Mouse (Mus musculus) cortical plate, adult 2 months (tissue): ENCODE results near the gene Map3k1. TPM values are rescaled to one million over a fixed set of nuclear protein-coding genes. Genes with fewer than 3 reads are reported as not detected.
A peak's percentile ranks its signal among the peaks of the same experiment; 100 is the strongest.

Experiments used
- H3K27ac ChIP-seq: fragments of 200-500 bp; 2 replicates; pipeline ENCODE4 v1.5.1; 2012; ENCODE audit warnings: low read length, control low read depth, inconsistent platforms; ENCODE audit not compliant: insufficient read depth
- H3K4me1 ChIP-seq: fragments of 200-500 bp; 2 replicates; pipeline ENCODE4 v1.6.1; 2011; ENCODE audit warnings: low read length; ENCODE audit not compliant: control insufficient read depth, insufficient read depth
- H3K4me3 ChIP-seq: fragments of 200-500 bp; 2 replicates; pipeline ENCODE4 v1.5.1; 2011; ENCODE audit warnings: mild to moderate bottlenecking, low read length, control low read depth; ENCODE audit not compliant: insufficient read depth
- CTCF ChIP-seq: fragments of 200-500 bp; IDR thresholded peaks from 2 replicates; pipeline ENCODE4 v1.5.1; 2011; ENCODE audit warnings: mild to moderate bottlenecking, control low read depth, low read length; ENCODE audit not compliant: insufficient read depth; ENCODE audit errors: extremely low read depth
- POLR2A ChIP-seq: fragments of 200-500 bp; IDR thresholded peaks from 2 replicates; pipeline ENCODE4 v1.6.1; 2011; ENCODE audit warnings: mild to moderate bottlenecking, low read length, control low read depth; ENCODE audit not compliant: insufficient read depth; ENCODE audit errors: extremely low read depth
- polyA plus RNA-seq: library from polyadenylated mRNA; depleted of rRNA; stranded (reverse); fragments of >200 nt; gene quantifications from 2 replicates; pipeline ENCODE4 v1.2.3, GENCODE M21; 2012

Gene Map3k1
- polyA plus RNA-seq, 1 experiment: 5.4 TPM

DNA sequence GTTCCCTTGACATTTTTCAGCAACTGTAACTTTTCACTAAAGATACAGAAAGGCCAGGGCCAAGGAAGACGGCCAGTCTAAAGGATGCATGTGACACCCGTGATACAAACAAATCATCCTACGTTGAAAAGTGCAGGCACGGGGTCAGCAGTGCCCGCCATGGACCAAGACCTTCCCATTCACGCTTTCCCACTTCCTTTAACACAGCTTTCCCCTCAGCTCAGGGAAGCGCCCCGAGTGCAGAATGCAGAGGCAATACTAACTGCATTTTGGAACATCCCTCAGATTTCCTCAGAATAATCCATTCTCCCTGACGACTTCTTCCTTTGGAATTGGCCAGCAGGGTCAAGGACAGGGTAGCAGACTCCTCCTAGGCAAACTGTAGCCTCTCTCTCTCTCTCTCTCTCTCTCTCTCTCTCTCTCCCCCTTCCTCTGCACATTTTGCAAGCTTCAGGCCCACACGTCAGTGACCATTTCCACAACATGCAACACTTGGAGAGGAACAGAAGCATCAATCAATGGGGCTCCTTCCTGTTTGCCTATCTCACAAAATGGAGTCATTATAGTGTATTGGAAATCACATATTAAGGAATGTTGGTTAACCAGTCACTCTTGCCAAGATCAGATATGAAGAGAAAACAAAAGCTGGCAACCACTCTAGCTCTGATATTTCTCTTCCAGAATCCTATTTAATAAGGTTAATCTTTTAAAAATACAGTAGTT is 3.7 kb downstream of the Map3k1 start:
- H3K4me1 ChIP-seq: peaks cover 2% of the 10 kb centered on the region; the same call in 1 of the 2 replicates
- no peak overlapping the region for H3K27ac ChIP-seq
- no peak for TF ChIP-seq CTCF
- TF ChIP-seq POLR2A: no peak
- H3K4me3 ChIP-seq: no peak overlapping the region

DNA sequence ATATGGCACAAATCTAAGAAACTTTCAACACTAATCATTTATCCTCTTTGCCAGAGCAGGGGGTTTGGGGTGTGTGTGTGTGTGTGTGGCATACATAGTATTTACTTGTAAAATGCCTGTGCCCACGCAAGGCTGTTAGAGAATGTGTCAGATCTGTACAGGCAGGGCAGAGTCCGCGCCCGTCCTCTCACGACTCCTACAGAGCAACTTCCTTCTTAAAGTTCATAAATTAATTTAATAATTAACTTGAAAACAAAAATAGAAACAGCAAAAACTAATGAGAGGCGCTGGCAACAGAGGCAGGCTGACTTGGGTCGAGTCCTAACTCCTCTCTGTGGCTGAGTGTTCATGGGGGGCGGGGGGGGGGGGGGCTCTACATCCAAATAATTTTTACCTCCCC is 4.6 kb downstream of the Map3k1 start:
- H3K4me3 ChIP-seq: no peak overlapping the region
- no peak overlapping the region for H3K27ac ChIP-seq
- TF ChIP-seq POLR2A (no peak), CTCF (no peak)
- H3K4me1 ChIP-seq: peaks cover 2% of the 10 kb centered on the region; the same call in 1 of the 2 replicates

DNA sequence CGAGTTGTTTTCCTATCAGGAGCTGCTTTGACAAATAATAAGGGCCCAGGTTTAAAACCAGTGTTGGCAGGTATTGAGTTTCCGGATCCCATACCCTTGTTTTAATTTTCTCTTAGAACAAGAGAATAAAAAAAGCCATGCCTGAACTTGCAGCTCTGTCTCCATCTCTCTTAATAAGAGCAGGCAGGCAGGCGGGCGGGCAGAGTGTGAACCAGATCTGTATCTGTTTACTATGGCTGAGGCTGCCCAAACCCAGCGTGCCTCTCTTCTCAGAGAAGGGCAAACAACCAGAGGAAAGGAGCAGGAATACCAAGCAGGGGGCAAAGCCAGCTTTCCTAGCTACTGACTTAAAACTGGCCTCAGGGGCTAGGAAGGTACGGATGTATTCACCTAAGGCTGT is 5.3 kb downstream of the Map3k1 start:
- no peak for TF ChIP-seq POLR2A
- no peak overlapping the region for H3K4me3 ChIP-seq

DNA sequence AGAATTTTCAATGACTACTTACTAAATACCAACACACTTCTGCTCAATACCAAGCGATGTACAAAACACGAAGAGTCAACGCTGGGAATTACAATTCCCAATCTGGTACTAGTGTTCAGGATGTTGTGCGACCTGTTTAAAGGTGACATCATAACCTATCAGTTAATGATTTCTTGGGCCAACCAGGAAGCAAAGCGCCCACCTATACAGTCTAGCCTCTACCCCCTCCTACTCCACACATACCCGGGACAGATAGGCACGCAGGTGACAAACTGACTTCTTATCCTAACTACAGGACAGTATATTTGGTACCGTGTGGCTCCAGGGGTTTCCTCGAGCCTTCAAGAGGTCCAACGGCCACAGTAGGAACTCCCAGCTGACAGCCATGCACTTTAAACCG is 5.9 kb downstream of the Map3k1 start:
- TF ChIP-seq POLR2A (no peak), CTCF (no peak)
- peaks cover 2% of the 10 kb centered on the region; the same call in 1 of the 2 replicates for H3K4me1 ChIP-seq
- H3K27ac ChIP-seq: no peak overlapping the region
- no peak overlapping the region for H3K4me3 ChIP-seq

More for the DNA sequence above, 5.3 kb downstream of the Map3k1 start:
- Histone ChIP-seq H3K27ac (no peak overlapping the region), H3K4me1 (peaks cover 2% of the 10 kb centered on the region; the same call in 1 of the 2 replicates)

DNA sequence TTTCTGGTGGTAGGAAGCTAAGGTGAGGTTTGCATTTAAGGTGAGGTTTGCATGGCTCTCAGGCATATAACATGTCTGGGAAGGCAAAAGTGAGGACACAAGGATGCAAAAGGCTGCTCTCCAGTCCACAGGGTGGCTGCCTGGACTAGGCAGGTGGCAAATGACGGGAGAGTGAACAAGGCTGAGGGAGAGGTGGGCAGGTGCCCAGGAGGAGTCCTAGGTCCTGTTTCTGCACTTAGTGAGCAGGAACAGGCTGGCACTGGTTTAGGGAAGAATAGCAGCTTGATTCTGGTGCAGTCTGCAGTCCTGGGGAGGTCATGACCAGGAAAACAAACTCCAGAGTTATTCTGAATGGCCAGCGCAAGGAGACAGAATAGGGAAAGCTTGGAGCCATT is 6.5 kb downstream of the Map3k1 start:
- H3K4me3 ChIP-seq: no peak overlapping the region
- no peak for TF ChIP-seq CTCF
- TF ChIP-seq POLR2A: no peak
- peaks cover 2% of the 10 kb centered on the region; the same call in 1 of the 2 replicates for H3K4me1 ChIP-seq
- no peak overlapping the region for H3K27ac ChIP-seq

DNA sequence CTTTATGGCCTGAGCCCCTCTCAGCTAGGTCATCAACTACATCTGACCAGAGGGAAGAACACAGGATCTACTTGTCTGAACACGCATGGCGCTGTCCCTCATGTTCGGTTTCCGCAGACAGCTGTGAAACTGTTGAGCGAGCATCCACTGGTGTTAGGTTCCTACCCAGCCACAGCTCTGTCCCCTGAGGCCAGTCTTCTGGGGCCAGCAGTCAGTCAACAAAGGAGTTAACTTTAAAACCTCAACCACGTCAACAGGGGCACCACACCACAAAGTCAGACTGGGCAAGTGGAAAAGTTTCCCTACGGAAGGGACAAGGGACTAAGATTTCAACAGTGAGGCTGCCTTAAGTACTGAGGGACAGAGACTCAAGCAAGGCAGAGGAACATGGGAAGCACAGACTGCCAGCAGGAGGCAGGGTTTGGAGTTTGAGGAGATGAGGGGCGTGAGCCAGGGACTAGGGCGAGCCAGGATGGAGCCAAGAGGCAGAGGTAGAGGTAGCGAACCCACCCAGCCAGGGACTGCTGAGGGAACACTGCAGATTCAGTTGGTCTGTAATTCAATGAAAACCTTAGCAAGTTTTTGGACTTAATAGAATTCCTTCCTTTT is 7.0 kb downstream of the Map3k1 start:
- no peak overlapping the region for H3K4me3 ChIP-seq
- no peak overlapping the region for H3K27ac ChIP-seq
- TF ChIP-seq CTCF (peak; percentile 16; the same call in 1 of the 2 replicates), POLR2A (no peak)
- H3K4me1 ChIP-seq: peaks cover 2% of the 10 kb centered on the region; the same call in 1 of the 2 replicates

DNA sequence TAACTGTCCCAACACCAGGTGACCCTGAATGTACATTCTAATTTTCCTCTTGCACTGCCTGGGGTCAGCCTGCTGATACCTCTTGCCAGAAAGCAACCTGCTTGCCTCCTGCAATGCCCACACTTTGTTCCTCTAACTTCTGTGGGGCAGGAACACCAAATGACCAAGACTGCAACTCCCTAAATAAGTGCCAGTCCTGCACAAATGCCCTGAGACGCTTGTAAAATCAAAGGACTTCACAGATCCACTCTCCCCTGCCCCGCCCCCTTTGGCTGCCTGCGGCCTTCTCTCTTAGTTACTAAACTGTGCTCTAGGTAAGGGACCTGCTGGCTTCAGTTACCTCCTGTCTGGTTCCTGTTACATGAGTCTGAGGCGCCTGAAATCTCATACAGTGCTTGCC is 7.9 kb downstream of the Map3k1 start:
- Histone ChIP-seq H3K4me3 (no peak overlapping the region), H3K27ac (no peak overlapping the region), H3K4me1 (peaks cover 4% of the 10 kb centered on the region; the same call in 1 of the 2 replicates)
- TF ChIP-seq POLR2A (no peak), CTCF (no peak)

DNA sequence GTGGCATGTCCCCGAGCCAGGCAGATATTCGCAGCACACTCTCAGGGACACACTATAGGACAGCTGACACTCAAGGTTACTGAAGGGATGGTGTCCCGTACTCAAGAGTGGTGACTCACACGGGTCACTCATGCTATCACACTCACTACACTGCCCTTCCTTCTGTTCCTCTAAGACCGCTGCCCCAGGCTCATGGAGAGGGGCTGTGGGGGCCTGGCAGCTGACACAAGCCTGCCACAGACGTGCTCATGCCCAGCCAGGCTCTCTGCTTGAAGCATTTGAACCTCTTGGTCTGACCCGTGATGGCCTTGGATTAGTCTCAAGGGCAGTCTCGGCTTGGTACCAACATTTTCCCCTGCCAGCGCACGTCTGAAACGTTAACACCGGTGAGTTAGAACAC is 10.7 kb downstream of the Map3k1 start:
- H3K4me3 ChIP-seq: no peak overlapping the region
- TF ChIP-seq CTCF (no peak), POLR2A (no peak)
- H3K27ac ChIP-seq: no peak overlapping the region

DNA sequence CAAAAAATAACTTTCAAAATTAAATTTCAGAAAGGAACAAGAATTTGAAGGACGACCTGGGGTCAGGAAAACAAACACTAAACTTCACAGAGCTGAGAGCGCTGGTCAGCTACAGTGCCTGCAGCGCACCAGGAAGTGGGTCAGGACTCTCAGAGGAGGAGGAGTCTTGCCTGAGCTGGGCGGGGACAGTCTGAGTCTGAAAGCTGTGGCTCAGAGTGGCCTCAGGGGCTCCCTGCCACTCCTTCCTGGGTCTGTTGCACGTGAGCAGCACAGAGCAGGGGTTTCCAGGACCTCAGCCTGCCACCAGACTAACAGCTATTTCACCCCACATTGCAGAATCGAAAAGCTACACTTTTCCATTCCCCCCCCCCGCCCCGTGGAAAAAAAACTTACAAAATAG is 11.8 kb downstream of the Map3k1 start:
- Histone ChIP-seq H3K27ac (no peak overlapping the region), H3K4me1 (peaks cover 5% of the 10 kb centered on the region; the same call in 1 of the 2 replicates), H3K4me3 (no peak overlapping the region)
- TF ChIP-seq POLR2A: no peak

More for the DNA sequence above, 10.7 kb downstream of the Map3k1 start:
- H3K4me1 ChIP-seq: 0 out of 2 replicates have a peak, but pooled peaks cover 2% of the 10 kb centered on the region
